Mouse (Mus musculus) thymus, adult 2 months (tissue): ENCODE data around the gene Hoxd12. TPM values are rescaled to one million over a fixed set of nuclear protein-coding genes. Genes with fewer than 3 reads are reported as not detected.

Source experiments
- DNase-seq: peaks from one replicate; pipeline ENCODE4 v3.0.0; 2021
- H3K27ac ChIP-seq: fragments of 200-500 bp; 2 replicates; pipeline ENCODE4 v1.5.1; 2012; ENCODE audit warnings: low read length, control low read depth; ENCODE audit not compliant: control insufficient read depth, insufficient read depth
- H3K27me3 ChIP-seq: fragments of 200-500 bp; 2 replicates; pipeline ENCODE4 v1.6.1; 2012; ENCODE audit warnings: mild to moderate bottlenecking, low read length, moderate library complexity, mixed read lengths; ENCODE audit not compliant: control insufficient read depth, insufficient read depth
- H3K36me3 ChIP-seq: fragments of 200-500 bp; 2 replicates; pipeline ENCODE4 v1.6.1; 2012; ENCODE audit warnings: mild to moderate bottlenecking, low read length, moderate library complexity; ENCODE audit not compliant: control insufficient read depth, insufficient read depth
- H3K4me1 ChIP-seq: fragments of 200-500 bp; replicated peaks from 2 replicates; pipeline ENCODE4 v1.6.1; 2012; ENCODE audit warnings: low read length; ENCODE audit not compliant: control insufficient read depth, insufficient read depth
- H3K4me3 ChIP-seq: fragments of 200-500 bp; 2 replicates; pipeline ENCODE4 v1.5.1; 2012; ENCODE audit warnings: mild to moderate bottlenecking, low read length, control low read depth, moderate library complexity; ENCODE audit not compliant: control insufficient read depth, insufficient read depth
- CTCF ChIP-seq: fragments of 200-500 bp; IDR thresholded peaks from 2 replicates; pipeline ENCODE4 v1.5.1; 2012; ENCODE audit warnings: mild to moderate bottlenecking, control low read depth, low read length, moderate library complexity, borderline replicate concordance; ENCODE audit not compliant: control insufficient read depth, poor library complexity, insufficient read depth; ENCODE audit errors: extremely low read depth
- POLR2A ChIP-seq: fragments of 200-500 bp; IDR thresholded peaks from 2 replicates; pipeline ENCODE4 v1.6.1; 2012; ENCODE audit warnings: mild to moderate bottlenecking, low read length, control low read depth, moderate library complexity; ENCODE audit not compliant: control insufficient read depth, poor library complexity, insufficient read depth; ENCODE audit errors: extremely low read depth
- WGBS: fragments of 180-500 bp; shearing (Covaris S2); methylation state at CpG from one replicate; pipeline ENCODE4 v1.1.7; 2018; 5-methylcytosine and 5-hydroxymethylcytosine counted together
- polyA plus RNA-seq: library from polyadenylated mRNA; depleted of rRNA; stranded (reverse); fragments of >200 nt; gene quantifications from 2 replicates; pipeline ENCODE4 v1.2.3, GENCODE M21; 2012

Gene Hoxd12
- polyA plus RNA-seq, 1 experiment: not detected

DNA sequence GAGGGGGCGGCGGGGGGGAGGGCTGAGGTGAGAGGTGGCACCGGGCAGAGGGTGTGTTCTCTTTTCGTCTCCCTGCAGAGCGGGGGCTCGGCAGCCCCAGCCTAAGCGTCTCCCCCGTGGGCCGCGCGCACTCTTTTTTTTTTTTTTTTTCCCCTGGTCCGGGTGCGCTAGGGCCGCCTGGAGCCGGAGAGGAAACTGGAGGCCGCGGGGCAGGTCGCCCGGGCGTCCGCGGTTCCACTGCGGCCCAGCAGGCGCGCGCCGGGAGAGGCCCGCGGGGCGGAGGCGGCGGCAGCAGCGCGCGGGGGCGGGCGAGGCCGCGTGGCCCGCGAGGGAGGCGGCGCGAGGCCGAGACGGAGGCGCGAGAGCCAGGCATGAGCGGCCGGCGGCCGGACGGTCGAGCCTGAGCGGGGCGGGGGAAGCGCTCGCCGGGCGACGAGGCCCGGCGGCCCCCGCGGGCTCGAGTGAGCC is 30.2 kb downstream of the Hoxd12 start:
- peak overlapping the region; percentile 29; the same call in 1 of the 2 replicates for H3K4me3 ChIP-seq
- peaks cover 11% of the 10 kb centered on the region for H3K4me1 ChIP-seq
- 6% methylated on average over 62 of the region's 66 CpGs for WGBS
- no peaks in the 10 kb centered on the region for H3K36me3 ChIP-seq
- DNase-seq: no peak
- no peak overlapping the region for H3K27ac ChIP-seq
- TF ChIP-seq POLR2A (no peak), CTCF (no peak)
- peaks cover 22% of the 10 kb centered on the region for H3K27me3 ChIP-seq

DNA sequence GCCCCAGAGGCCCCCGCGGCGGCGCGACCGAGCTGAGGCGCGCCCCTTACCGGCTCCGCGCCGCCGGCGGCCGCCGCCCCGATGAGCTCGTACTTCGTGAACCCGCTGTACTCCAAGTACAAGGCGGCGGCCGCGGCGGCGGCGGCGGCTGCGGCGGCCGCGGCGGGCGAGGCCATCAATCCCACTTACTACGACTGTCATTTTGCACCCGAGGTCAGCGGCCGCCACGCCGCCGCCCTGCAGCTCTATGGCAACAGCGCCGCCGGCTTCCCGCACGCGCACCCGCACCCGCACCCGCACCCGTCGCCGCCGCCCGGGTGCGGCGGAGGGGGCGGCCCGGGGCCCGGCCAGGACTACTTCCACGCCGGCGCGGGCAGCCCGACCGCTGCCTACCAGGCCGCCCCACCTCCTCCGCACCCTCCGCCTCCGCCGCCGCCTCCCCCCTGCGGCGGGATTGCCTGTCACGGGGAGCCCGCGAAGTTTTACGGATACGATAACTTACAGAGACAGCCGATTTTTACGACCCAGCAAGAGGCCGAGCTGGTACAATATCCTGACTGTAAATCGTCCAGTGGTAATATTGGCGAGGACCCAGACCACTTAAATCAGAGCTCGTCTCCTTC is 30.8 kb downstream of the Hoxd12 start:
- no peak for DNase-seq
- TF ChIP-seq CTCF (no peak), POLR2A (no peak)
- Histone ChIP-seq H3K36me3 (no peaks in the 10 kb centered on the region), H3K27ac (no peak overlapping the region), H3K27me3 (peaks cover 19% of the 10 kb centered on the region), H3K4me1 (peaks cover 11% of the 10 kb centered on the region), H3K4me3 (no peak overlapping the region)
- WGBS: under 1% methylated on average over 84 of the region's 85 CpGs

DNA sequence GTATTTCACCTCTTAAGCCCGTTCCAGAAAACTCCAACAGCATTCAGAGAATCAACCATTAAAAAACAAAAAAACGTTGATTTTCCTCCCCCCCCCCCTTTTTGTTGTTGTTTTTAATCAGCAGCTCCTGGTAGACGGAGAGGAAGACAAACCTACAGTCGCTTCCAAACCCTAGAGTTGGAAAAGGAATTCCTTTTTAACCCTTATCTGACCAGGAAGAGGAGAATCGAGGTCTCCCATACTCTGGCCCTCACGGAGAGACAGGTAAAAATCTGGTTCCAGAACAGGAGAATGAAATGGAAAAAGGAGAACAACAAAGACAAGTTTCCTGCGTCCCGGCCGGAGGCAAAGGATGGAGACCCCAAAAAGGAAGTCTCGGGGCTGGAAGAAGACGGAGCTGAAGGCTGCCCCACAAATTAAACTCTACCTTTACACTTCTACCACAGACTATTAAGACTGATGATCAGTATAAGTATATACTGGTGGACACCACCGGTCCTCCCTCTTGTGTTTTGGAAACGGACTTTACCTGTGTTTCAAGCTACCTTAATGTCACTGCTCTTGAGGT is 31.7 kb downstream of the Hoxd12 start:
- Histone ChIP-seq H3K4me3 (no peak overlapping the region), H3K4me1 (peaks cover 11% of the 10 kb centered on the region), H3K27me3 (peaks cover 21% of the 10 kb centered on the region), H3K36me3 (no peaks in the 10 kb centered on the region), H3K27ac (no peak overlapping the region)
- no peak for DNase-seq
- TF ChIP-seq POLR2A (no peak), CTCF (no peak)
- 15% methylated on average over 13 of the region's 13 CpGs for WGBS

GRCm38 (mm10) chr2:74707599-74707998 is 32.8 kb downstream of the Hoxd12 start:
- H3K4me3 ChIP-seq: no peak overlapping the region
- no peak overlapping the region for H3K27ac ChIP-seq
- DNase-seq: no peak
- H3K36me3 ChIP-seq: no peaks in the 10 kb centered on the region
- TF ChIP-seq CTCF (no peak), POLR2A (no peak)
- WGBS: 48% methylated on average over 7 of the region's 7 CpGs
- peaks cover 11% of the 10 kb centered on the region for H3K4me1 ChIP-seq
- H3K27me3 ChIP-seq: peaks cover 29% of the 10 kb centered on the region

DNA sequence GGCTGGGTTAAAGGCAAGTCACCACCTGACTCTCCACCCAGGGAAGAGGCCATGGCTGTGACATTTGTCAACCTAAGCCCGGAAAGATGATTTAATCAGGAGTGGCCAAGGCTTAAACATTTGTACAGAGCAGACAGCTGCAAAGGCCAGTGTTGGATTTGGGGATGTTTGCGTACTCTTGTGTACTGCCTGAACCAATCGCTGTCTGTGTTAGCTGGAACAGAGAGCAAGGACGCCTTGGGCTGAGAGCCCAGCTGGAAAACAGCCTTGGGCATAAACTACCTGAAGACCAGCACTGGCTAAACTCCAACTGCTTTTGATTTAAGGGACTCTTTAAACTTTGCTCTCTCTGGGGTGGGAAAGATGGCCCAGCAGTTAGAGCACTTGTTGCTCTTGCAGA is 33.9 kb downstream of the Hoxd12 start:
- H3K4me3 ChIP-seq: no peak overlapping the region
- 71% methylated on average over 4 of the region's 4 CpGs for WGBS
- H3K36me3 ChIP-seq: no peaks in the 10 kb centered on the region
- H3K27ac ChIP-seq: no peak overlapping the region
- H3K27me3 ChIP-seq: peaks cover 29% of the 10 kb centered on the region
- TF ChIP-seq CTCF: no peak
- TF ChIP-seq POLR2A: no peak
- peaks cover 11% of the 10 kb centered on the region for H3K4me1 ChIP-seq
- DNase-seq: no peak

DNA sequence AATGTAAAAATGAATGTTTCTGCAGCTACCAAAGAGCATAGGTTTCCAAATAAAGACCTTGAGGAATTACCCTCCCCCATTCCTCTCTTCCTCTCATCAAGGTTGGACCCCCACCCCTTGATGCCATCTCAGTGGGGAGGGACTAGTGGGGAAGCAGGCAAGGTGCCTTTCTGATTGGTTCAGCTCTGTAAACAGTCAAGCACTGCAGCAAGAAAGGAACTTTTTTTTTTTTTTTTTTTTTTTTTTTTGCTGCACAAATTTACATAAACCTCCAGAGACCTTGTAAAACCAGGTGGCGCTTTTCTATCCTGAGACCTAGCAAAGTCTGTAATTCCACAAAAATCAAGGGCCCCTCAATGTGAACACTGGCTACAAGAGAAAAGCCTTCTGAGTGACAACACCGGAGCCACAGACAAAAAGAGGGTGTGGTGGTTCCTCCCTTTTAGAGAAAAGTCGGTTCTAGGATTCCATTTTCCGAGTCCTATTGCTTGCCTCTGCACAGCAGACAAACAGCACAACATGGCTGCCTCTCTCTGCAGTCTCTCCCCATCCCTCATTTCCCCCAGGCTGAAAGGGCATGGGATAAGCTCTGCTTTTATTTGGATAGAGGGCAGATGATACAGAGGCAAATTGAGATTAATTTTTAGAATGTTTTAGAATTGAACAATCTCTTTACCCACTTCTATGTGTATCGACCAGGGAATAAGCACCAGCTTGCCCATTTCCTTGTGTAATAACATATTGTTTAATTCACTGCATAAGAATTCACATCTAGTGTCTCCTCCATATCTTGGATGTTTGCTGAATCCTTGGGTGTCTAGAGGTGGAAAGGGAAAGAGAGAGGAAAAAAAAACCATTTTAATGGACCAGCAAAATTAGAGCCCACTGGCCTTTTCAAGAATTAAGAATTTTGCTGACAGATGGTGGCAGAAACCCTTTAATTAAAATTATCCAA is 34.9 kb downstream of the Hoxd12 start:
- DNase-seq: no peak
- TF ChIP-seq POLR2A (no peak), CTCF (no peak)
- H3K4me3 ChIP-seq: no peak overlapping the region
- H3K27ac ChIP-seq: no peak overlapping the region
- 23% methylated on average over 5 of the region's 5 CpGs for WGBS
- H3K4me1 ChIP-seq: peaks cover 9% of the 10 kb centered on the region
- H3K36me3 ChIP-seq: no peaks in the 10 kb centered on the region
- peaks cover 28% of the 10 kb centered on the region for H3K27me3 ChIP-seq
